Mouse (Mus musculus) hindbrain, embryonic 11.5 days (tissue): ENCODE results near the gene Spcs1. TPM values are rescaled to one million over a fixed set of nuclear protein-coding genes. Genes with fewer than 3 reads are reported as not detected.

ENCODE experiments used
- ATAC-seq: fragments of 200-750 bp; cut with Nextera tagmentation; 2 replicates; pipeline ENCODE4 v1.8.0; 2017; ENCODE audit warnings: mild to moderate bottlenecking, moderate TSS enrichment, moderate library complexity; ENCODE audit not compliant: low FRiP score
- DNase-seq: peaks from one replicate; pipeline ENCODE4 v3.0.0-alpha.2; 2015; ENCODE audit warnings: low spot score
- H3K27ac ChIP-seq: fragments of 300-500 bp; sonication (generic); 2 replicates; pipeline ENCODE4 v1.5.1; 2014; ENCODE audit warnings: mild to moderate bottlenecking, low read depth, low read length
- H3K27me3 ChIP-seq: fragments of 300-500 bp; sonication (generic); 2 replicates; pipeline ENCODE4 v1.6.1; 2014; ENCODE audit warnings: mild to moderate bottlenecking, low read length, moderate library complexity, mixed read lengths; ENCODE audit not compliant: control insufficient read depth, insufficient read depth
- H3K36me3 ChIP-seq: fragments of 300-500 bp; sonication (generic); 2 replicates; pipeline ENCODE4 v1.6.1; 2014; ENCODE audit warnings: mild to moderate bottlenecking, low read length, moderate library complexity, mixed read lengths; ENCODE audit not compliant: control insufficient read depth, insufficient read depth
- H3K4me1 ChIP-seq: fragments of 300-500 bp; sonication (generic); replicated peaks from 2 replicates; pipeline ENCODE4 v1.6.1; 2014; ENCODE audit warnings: low read length, mixed read lengths; ENCODE audit not compliant: control insufficient read depth, insufficient read depth
- H3K4me2 ChIP-seq: fragments of 300-500 bp; sonication (generic); replicated peaks from 2 replicates; pipeline ENCODE4 v1.6.1; 2014; ENCODE audit warnings: mild to moderate bottlenecking, low read depth, low read length
- H3K4me3 ChIP-seq: fragments of 300-500 bp; sonication (generic); 2 replicates; pipeline ENCODE4 v1.5.1; 2014; ENCODE audit warnings: low read depth, low read length
- H3K9ac ChIP-seq: fragments of 300-500 bp; sonication (generic); 2 replicates; pipeline ENCODE4 v1.6.1; 2014; ENCODE audit warnings: low read depth, low read length
- H3K9me3 ChIP-seq: fragments of 300-500 bp; sonication (generic); 2 replicates; pipeline ENCODE4 v1.6.1; 2016; ENCODE audit warnings: low read length; ENCODE audit not compliant: control insufficient read depth
- WGBS: fragments of 180-500 bp; shearing (Covaris S2); extraction: QIAGEN DNeasy Blood & Tissue Kit; methylation state at CpG from one replicate; pipeline ENCODE4 v1.1.7; 2014; 5-methylcytosine and 5-hydroxymethylcytosine counted together
- polyA plus RNA-seq: library from polyadenylated mRNA; unstranded; fragments of >200 nt; fragmentation: Nextera tagmentation; extraction: Ambion mirVana; gene quantifications from 2 replicates; pipeline ENCODE4 v1.2.1, GENCODE M21; 2014

Spcs1 gene
- polyA plus RNA-seq, 1 experiment from 2014 or later, result 304 TPM

DNA sequence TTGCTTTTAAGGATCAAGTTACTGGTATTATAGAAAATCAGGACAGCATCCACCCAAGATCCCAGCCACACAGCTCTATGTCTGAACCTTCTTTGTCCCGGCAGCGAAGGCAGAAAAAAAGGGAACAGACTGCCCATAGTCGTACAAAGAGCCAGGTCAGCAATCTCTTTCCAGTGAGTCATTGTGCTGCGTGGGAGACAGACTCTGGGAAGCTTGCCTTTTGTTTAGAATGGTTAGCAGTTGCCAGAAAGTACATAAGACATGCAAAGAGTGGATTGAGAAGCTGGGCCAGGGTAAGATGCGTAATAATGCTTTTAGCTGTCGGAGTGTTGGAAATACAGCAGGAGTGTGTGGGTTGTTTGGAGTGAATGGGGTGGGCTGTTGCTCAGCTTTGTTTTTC is 27.3 kb downstream of the Spcs1 start:
- no peaks in the 10 kb centered on the region for H3K9me3 ChIP-seq
- H3K4me1 ChIP-seq, result no peaks in the 10 kb centered on the region
- DNase-seq (peak; percentile 27), ATAC-seq (no peak)
- H3K4me3 ChIP-seq, result no peak overlapping the region
- H3K27ac ChIP-seq, result peak overlapping the region; percentile 58; the same call in 1 of the 2 replicates
- no peaks in the 10 kb centered on the region for H3K27me3 ChIP-seq
- WGBS, result 60% methylated on average over 6 of the region's 6 CpGs
- H3K36me3 ChIP-seq, result peaks cover 4% of the 10 kb centered on the region; the same call in 1 of the 2 replicates
- no peak overlapping the region for H3K9ac ChIP-seq
- H3K4me2 ChIP-seq, result no peak overlapping the region

DNA sequence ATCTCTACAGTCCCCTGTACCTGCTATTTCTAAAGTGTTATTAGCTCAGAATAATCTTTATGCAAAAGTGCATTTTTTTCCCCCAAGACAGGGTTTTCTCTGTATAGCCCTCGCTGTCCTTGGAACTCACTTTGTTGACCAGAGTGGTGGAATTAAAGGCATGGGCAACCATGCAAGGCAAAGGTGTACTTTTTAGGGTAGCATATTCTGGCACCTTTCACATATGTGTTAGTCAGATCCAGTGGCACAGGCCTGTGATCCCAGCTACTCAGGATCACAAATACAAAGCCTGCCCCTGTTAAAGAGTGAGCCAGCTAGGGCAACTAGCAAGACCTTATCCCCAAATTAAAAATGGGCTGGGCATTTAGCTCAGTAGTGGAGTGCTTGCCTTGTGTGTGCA is 41.1 kb downstream of the Spcs1 start:
- H3K9ac ChIP-seq, result no peak overlapping the region
- ATAC-seq (no peak), DNase-seq (no peak)
- no peak overlapping the region for H3K27ac ChIP-seq
- H3K4me2 ChIP-seq, result no peak overlapping the region
- no peak overlapping the region for H3K4me3 ChIP-seq
- H3K27me3 ChIP-seq, result no peaks in the 10 kb centered on the region
- H3K36me3 ChIP-seq, result no peaks in the 10 kb centered on the region
- 93% methylated on average over 1 of the region's 1 CpGs for WGBS
- H3K9me3 ChIP-seq, result no peaks in the 10 kb centered on the region
- no peaks in the 10 kb centered on the region for H3K4me1 ChIP-seq

DNA sequence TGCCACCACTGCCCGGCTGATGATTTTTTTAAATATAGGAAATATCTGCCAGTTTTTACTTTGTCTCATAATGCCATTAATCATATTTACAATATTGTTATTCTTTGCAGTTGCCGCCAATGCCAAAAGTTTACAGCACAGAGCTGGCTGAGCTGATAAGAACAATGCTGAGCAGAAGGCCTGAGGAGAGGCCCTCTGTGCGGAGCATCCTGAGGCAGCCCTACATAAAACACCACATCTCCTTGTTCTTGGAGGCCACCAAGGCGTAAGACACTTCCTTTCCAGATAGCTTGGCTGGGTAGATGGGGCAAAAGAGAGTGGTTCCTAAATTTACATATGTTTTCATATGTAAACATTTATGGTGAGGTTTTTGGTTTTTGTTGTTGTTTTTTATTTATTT is 42.4 kb downstream of the Spcs1 start:
- no peak overlapping the region for H3K27ac ChIP-seq
- no peaks in the 10 kb centered on the region for H3K4me1 ChIP-seq
- ATAC-seq, result no peak
- DNase-seq, result no peak
- H3K4me3 ChIP-seq, result no peak overlapping the region
- H3K27me3 ChIP-seq, result no peaks in the 10 kb centered on the region
- H3K9me3 ChIP-seq, result no peaks in the 10 kb centered on the region
- WGBS, result 91% methylated on average over 4 of the region's 4 CpGs
- H3K36me3 ChIP-seq, result no peaks in the 10 kb centered on the region
- no peak overlapping the region for H3K4me2 ChIP-seq
- H3K9ac ChIP-seq, result no peak overlapping the region

DNA sequence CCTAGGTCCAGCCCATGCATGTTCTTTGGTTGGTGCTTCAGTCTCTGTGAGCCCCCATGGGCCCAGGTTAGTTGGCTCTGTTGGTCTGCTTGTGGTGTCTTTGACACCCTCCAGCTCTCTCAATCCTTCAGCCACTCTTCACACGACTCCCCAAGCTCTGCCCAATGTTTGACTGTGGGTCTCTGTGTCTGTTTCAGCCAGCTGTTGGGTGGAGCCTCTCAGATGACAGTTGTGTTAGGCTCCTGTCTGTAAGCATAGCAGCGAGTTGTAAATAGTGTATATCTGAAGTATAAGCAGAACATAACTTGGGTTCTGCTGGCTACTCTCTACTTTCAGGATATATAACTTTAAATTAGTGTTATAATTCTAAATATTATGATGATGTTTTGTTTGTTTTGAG is 43.0 kb downstream of the Spcs1 start:
- Histone ChIP-seq H3K9ac (no peak overlapping the region), H3K36me3 (no peaks in the 10 kb centered on the region), H3K27ac (no peak overlapping the region), H3K4me2 (no peak overlapping the region), H3K4me1 (no peaks in the 10 kb centered on the region), H3K4me3 (no peak overlapping the region), H3K27me3 (no peaks in the 10 kb centered on the region), H3K9me3 (no peaks in the 10 kb centered on the region)
- DNase-seq (no peak), ATAC-seq (no peak)
- 85% methylated on average over 2 of the region's 2 CpGs for WGBS

DNA sequence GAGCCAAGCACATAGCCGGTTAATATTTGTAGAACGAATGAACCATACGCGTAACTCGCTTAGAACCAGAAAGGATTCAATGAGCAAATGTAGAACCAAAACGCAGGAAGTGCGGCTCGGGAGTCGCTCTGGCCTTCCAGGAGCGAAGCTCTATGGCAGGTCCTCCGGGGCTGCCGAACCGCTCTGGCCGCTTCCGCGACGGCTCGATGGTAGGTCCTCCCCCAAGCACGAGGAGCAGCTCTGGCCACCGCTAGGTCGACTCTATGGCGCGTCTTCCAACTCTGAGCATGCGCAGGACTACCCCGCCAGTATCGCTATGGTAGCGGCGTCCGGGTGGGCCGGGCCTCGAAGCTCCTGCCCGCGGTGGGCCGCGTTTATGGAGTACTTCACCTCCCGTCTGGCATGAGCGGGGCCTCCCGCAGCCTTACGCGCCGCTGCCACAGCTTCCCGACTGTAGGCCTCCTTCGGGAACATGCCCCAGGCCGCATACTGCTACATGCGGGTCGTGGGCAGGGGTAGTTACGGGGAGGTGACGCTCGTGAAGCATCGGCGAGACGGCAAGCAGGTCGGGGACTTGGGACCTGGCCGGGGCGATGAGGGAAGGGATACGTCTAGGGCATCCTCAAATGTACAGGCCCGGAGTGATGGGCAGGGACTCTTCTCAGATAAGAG is 50.2 kb downstream of the Spcs1 start, which contains the start of gene Nek4:
Nek4 (plus strand) TSS at position 224 of the 672 bp plus-strand sequence.
- Histone ChIP-seq H3K36me3 (no peaks in the 10 kb centered on the region), H3K4me2 (peak within 1 kb of the TSS; percentile 63), H3K27ac (no peak within 1 kb of the TSS), H3K4me3 (peak within 1 kb of the TSS; percentile 63), H3K4me1 (no peaks in the 10 kb centered on the region), H3K9me3 (no peaks in the 10 kb centered on the region), H3K9ac (peak within 1 kb of the TSS; percentile 60), H3K27me3 (no peaks in the 10 kb centered on the region)
- ATAC-seq (peak; percentile 99), DNase-seq (peak; percentile 96)
- WGBS, result under 1% methylated on average over 57 of the region's 57 CpGs

DNA sequence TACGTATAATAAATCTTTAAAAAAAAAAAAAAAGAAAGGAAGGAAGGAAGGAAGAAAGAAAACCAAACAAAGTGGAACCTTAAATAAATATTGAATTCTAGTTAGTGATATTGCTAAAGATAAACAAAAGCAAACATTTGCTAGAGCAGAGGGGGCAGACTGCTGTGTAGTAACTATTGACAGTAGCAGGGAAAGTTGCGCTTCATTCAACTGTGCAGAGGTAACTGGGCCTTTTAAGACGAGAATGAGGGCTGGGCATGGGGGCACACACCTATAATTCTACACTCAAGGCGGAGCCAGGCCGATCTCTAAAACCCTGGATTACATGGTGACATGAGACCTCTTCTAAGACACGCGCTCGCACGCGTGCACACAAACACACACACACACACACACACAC is 51.5 kb downstream of the Spcs1 start:
- ATAC-seq (no peak), DNase-seq (no peak)
- no peak overlapping the region for H3K4me2 ChIP-seq
- 96% methylated on average over 10 of the region's 10 CpGs for WGBS
- H3K27ac ChIP-seq, result no peak overlapping the region
- no peaks in the 10 kb centered on the region for H3K4me1 ChIP-seq
- no peaks in the 10 kb centered on the region for H3K9me3 ChIP-seq
- no peaks in the 10 kb centered on the region for H3K36me3 ChIP-seq
- H3K9ac ChIP-seq, result no peak overlapping the region
- H3K4me3 ChIP-seq, result no peak overlapping the region
- no peaks in the 10 kb centered on the region for H3K27me3 ChIP-seq

Other genes with a start within 250 kb of the Spcs1 start
- gene Tmem110, start 176.1 kb downstream of the Spcs1 start, polyA plus RNA-seq, result 17.2 and 23.3 TPM in 2 replicates
- gene Mustn1, start 122.5 kb downstream of the Spcs1 start, polyA plus RNA-seq, result 0.94 and 1.2 TPM in 2 replicates
- gene Itih4, start 115.2 kb downstream of the Spcs1 start, polyA plus RNA-seq, result not detected in 2 replicates
- gene Itih3, start 77.9 kb downstream of the Spcs1 start, polyA plus RNA-seq, result 0.27 TPM in 1 of 2 replicates, not detected in the other
- gene Itih1, start 58.4 kb downstream of the Spcs1 start, polyA plus RNA-seq, result not detected in 2 replicates
- gene Nek4, start 50.3 kb downstream of the Spcs1 start, polyA plus RNA-seq, result 17.7 and 19.3 TPM in 2 replicates
- gene Glt8d1, start 272 bp downstream of the Spcs1 start, polyA plus RNA-seq, result 65.2 and 74.2 TPM in 2 replicates
- gene Pbrm1, start 17.5 kb upstream of the Spcs1 start, polyA plus RNA-seq, result 125 and 139 TPM in 2 replicates
- gene Gnl3, start 17.5 kb upstream of the Spcs1 start, polyA plus RNA-seq, result 82.6 and 85.6 TPM in 2 replicates
- gene Smim4, start 127.3 kb upstream of the Spcs1 start, polyA plus RNA-seq, result 58.7 and 65.0 TPM in 2 replicates
- 458 and 483 TPM in 2 replicates for gene Nt5dc2, start 129.4 kb upstream of the Spcs1 start, polyA plus RNA-seq
- 23.5 and 25.5 TPM in 2 replicates for gene Stab1, start 167.0 kb upstream of the Spcs1 start, polyA plus RNA-seq
- gene Tnnc1, start 206.6 kb upstream of the Spcs1 start, polyA plus RNA-seq, result 8.9 and 17.2 TPM in 2 replicates
- 251 and 305 TPM in 2 replicates for gene Nisch, start 215.3 kb upstream of the Spcs1 start, polyA plus RNA-seq
- gene Sema3g, start 216.2 kb upstream of the Spcs1 start, polyA plus RNA-seq, result 0.42 and 0.51 TPM in 2 replicates
- gene Phf7, start 249.6 kb upstream of the Spcs1 start, polyA plus RNA-seq, result 13.9 and 14.0 TPM in 2 replicates
- gene Bap1, start 249.8 kb upstream of the Spcs1 start, polyA plus RNA-seq, result 78.7 and 93.1 TPM in 2 replicates